Mouse (Mus musculus) hindbrain, embryonic 14.5 days (tissue): ENCODE data around the gene Apol8. TPM values are rescaled to one million over a fixed set of nuclear protein-coding genes. Genes with fewer than 3 reads are reported as not detected.

ENCODE experiments used
- ATAC-seq: fragments of 200-750 bp; cut with Nextera tagmentation; 2 replicates; pipeline ENCODE4 v1.8.0; 2017; ENCODE audit warnings: moderate number of reproducible peaks, mild to moderate bottlenecking, moderate TSS enrichment, moderate library complexity; ENCODE audit not compliant: low FRiP score
- DNase-seq: peaks from one replicate; pipeline ENCODE4 v3.0.0-alpha.2; 2015; ENCODE audit warnings: low spot score
- H3K27ac ChIP-seq: fragments of 300-500 bp; sonication (generic); 2 replicates; pipeline ENCODE4 v1.5.1; 2014; ENCODE audit warnings: mild to moderate bottlenecking, moderate library complexity
- H3K27me3 ChIP-seq: fragments of 300-500 bp; sonication (generic); 2 replicates; pipeline ENCODE4 v1.6.1; 2014; ENCODE audit warnings: mild to moderate bottlenecking, low read length, mixed read lengths; ENCODE audit not compliant: control insufficient read depth, insufficient read depth
- H3K36me3 ChIP-seq: fragments of 300-500 bp; sonication (generic); replicated peaks from 2 replicates; pipeline ENCODE4 v1.6.1; 2014; ENCODE audit not compliant: control insufficient read depth, insufficient read depth
- H3K4me1 ChIP-seq: fragments of 300-500 bp; sonication (generic); replicated peaks from 2 replicates; pipeline ENCODE4 v1.6.1; 2014; ENCODE audit warnings: antibody characterized with exemption, low read length, mixed read lengths; ENCODE audit not compliant: control insufficient read depth, insufficient read depth
- H3K4me2 ChIP-seq: fragments of 300-500 bp; sonication (generic); replicated peaks from 2 replicates; pipeline ENCODE4 v1.6.1; 2014; ENCODE audit warnings: mild to moderate bottlenecking, moderate library complexity
- H3K4me3 ChIP-seq: fragments of 300-500 bp; sonication (generic); replicated peaks from 2 replicates; pipeline ENCODE4 v1.5.1; 2014; ENCODE audit warnings: mild to moderate bottlenecking, low read length
- H3K9ac ChIP-seq: fragments of 300-500 bp; sonication (generic); 2 replicates; pipeline ENCODE4 v1.6.1; 2014
- H3K9me3 ChIP-seq: fragments of 300-500 bp; sonication (generic); 2 replicates; pipeline ENCODE4 v1.6.1; 2016; ENCODE audit warnings: low read length; ENCODE audit not compliant: control insufficient read depth
- WGBS: fragments of 180-500 bp; shearing (Covaris S2); extraction: QIAGEN DNeasy Blood & Tissue Kit; methylation state at CpG from one replicate; pipeline ENCODE4 v1.1.7; 2014; 5-methylcytosine and 5-hydroxymethylcytosine counted together
- polyA plus RNA-seq: library from polyadenylated mRNA; unstranded; fragments of >200 nt; fragmentation: Nextera tagmentation; extraction: Ambion mirVana; gene quantifications from 2 replicates; pipeline ENCODE4 v1.2.1, GENCODE M21; 2014

Gene Apol8
- polyA plus RNA-seq, 1 experiment from 2014 or later, result not detected

DNA sequence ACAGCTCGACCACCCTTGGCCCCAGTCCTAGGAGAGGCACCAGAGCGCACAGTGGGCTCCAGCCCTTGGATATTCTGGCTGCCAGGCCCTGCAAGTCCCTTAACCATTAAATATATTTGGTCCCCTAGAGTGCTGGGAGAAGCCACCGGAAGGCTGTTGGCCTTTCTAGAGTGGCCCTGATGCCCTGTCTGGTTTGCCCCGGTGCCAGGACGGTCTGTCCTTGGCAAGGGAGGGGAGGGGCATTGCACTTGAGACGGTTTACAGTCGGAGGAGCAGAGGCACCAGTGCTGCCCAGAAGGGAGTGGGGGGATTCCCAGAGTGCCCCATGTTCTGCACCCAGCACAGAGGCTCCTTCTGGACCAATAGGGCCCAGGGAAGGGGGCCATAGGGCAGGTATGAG lies 4.3 kb upstream of the Apol8 start:
- Histone ChIP-seq H3K27ac (no peak overlapping the region), H3K36me3 (peaks cover 59% of the 10 kb centered on the region), H3K9me3 (no peaks in the 10 kb centered on the region), H3K4me1 (no peaks in the 10 kb centered on the region), H3K4me2 (no peak overlapping the region), H3K9ac (no peak overlapping the region), H3K4me3 (no peak overlapping the region), H3K27me3 (no peaks in the 10 kb centered on the region)
- DNase-seq (no peak), ATAC-seq (no peak)
- 95% methylated on average over 7 of the region's 7 CpGs for WGBS

DNA sequence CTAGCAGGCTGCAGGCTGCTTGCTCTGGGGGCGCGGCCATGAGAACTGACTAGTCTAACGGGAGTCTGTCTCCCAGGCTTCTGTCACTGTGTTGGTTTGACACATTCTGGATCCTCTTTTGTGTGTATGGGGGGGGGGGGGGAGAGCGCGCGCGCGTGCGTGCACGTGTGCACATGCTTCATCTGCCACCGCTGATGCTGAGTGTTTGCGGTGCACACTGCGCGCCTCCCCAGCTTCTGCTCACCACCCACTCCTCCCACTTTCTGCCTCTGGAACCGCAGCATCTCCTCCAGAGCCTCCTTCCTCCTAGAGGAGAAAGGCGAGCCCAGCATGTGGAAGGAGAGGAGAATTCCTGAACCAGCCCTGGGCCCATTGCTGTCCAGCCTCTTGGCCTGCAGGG lies 3.2 kb upstream of the Apol8 start:
- Histone ChIP-seq H3K9ac (no peak overlapping the region), H3K27ac (no peak overlapping the region), H3K27me3 (no peaks in the 10 kb centered on the region), H3K4me1 (no peaks in the 10 kb centered on the region), H3K36me3 (peaks cover 48% of the 10 kb centered on the region), H3K4me3 (no peak overlapping the region), H3K4me2 (no peak overlapping the region), H3K9me3 (no peaks in the 10 kb centered on the region)
- ATAC-seq (no peak), DNase-seq (no peak)
- WGBS, result 95% methylated on average over 16 of the region's 16 CpGs

DNA sequence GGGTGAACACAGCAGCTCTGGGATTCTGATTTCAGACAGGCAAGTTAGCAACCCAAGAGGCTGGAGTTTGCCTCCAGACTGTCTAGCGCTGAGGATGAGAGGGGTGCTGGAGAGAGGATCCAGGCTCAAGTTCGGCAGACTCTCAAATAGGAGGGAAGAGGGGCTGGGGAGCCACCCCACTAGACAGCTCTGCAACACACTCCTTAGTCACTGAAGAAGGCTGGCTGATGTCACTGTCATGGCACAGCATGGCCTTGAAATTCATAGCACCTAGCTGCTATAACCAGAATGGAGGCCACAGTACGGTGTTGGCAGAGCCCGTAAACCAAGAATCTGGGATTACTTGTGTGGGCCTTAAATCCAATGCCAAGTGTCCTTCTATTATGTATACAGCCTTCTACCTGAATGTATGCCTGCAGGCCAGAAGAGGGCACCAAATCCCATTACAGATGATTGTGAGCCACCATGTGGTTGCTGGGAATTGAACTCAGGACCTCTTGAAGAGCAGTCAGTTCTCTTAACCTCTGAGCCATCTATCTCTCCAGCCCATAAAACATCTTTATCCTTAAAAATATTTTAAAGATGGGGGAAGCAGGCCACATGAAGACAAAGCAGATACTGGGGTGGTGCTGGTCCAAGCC lies 903 bp upstream of the Apol8 start:
- DNase-seq (no peak), ATAC-seq (no peak)
- Histone ChIP-seq H3K27ac (no peak overlapping the region), H3K4me1 (no peaks in the 10 kb centered on the region), H3K27me3 (no peaks in the 10 kb centered on the region), H3K4me3 (no peak overlapping the region), H3K9ac (no peak overlapping the region), H3K9me3 (no peaks in the 10 kb centered on the region), H3K4me2 (no peak overlapping the region), H3K36me3 (peaks cover 25% of the 10 kb centered on the region)
- 89% methylated on average over 4 of the region's 4 CpGs for WGBS

- H3K9me3 ChIP-seq, result no peaks in the 10 kb centered on the region
- H3K4me1 ChIP-seq, result no peaks in the 10 kb centered on the region
- no peak overlapping the region for H3K9ac ChIP-seq
- H3K36me3 ChIP-seq, result peaks cover 10% of the 10 kb centered on the region; the same call in 1 of the 2 replicates
- no peak overlapping the region for H3K4me3 ChIP-seq
- 66% methylated on average over 2 of the region's 2 CpGs for WGBS
- DNase-seq, result no peak
- ATAC-seq, result no peak
- H3K27ac ChIP-seq, result no peak overlapping the region
- no peak overlapping the region for H3K4me2 ChIP-seq
- no peaks in the 10 kb centered on the region for H3K27me3 ChIP-seq
These were observed 722 bp downstream of the Apol8 start for GRCm38 (mm10) chr15:77756081-77756480.

- DNase-seq, result no peak
- Histone ChIP-seq H3K27ac (no peak overlapping the region), H3K27me3 (no peaks in the 10 kb centered on the region), H3K36me3 (0 out of 2 replicates have a peak, but pooled peaks cover 1% of the 10 kb centered on the region), H3K4me1 (no peaks in the 10 kb centered on the region), H3K4me2 (no peak overlapping the region), H3K9me3 (no peaks in the 10 kb centered on the region), H3K4me3 (no peak overlapping the region), H3K9ac (no peak overlapping the region)
- no peak for ATAC-seq
- 63% methylated on average over 2 of the region's 2 CpGs for WGBS
These were observed 1.7 kb downstream of the Apol8 start for GRCm38 (mm10) chr15:77755132-77755531.

DNA sequence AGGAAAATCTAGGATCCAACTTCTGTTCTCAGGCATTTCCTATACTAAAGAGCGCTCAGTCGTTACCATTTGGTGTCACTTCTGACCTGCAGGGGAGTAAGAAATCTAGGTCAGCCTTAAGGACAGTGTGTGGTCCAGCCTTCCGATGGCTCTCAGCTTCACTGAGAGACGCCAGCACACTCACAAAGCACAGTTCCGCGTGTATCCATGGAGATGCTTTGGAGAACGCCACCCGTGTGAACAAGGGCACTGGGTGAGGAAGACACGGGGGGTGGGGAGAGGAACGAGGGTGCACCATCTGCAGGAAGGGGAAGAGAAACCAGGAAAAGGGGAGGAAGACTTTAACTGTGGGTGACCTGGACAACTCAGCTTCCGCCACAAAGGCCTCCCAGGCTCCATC lies 4.4 kb downstream of the Apol8 start:
- Histone ChIP-seq H3K4me3 (no peak overlapping the region), H3K4me2 (no peak overlapping the region), H3K9me3 (no peaks in the 10 kb centered on the region), H3K9ac (no peak overlapping the region), H3K36me3 (no peaks in the 10 kb centered on the region), H3K27ac (no peak overlapping the region), H3K4me1 (no peaks in the 10 kb centered on the region), H3K27me3 (no peaks in the 10 kb centered on the region)
- 44% methylated on average over 11 of the region's 11 CpGs for WGBS
- DNase-seq (no peak), ATAC-seq (no peak)

DNA sequence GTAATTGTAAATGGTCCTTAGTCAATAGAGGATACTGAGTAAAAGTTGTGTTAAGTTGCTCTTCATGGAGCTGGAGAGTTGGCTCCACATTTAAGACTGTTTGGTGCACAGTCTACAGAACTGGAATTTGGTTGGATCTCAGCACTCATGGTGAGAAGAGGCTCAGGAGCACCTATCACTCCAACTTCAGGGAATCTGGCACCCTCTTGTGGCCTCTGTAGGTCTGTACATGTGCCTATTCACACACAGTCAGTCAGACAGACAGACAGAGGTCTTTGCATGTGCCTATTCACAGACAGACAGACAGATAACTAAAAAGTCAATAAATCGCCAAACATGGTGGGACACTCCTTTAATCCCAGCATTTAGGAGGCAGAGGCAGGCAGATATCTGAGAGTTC lies 6.3 kb downstream of the Apol8 start:
- Histone ChIP-seq H3K4me1 (no peaks in the 10 kb centered on the region), H3K9ac (no peak overlapping the region), H3K27me3 (no peaks in the 10 kb centered on the region), H3K4me3 (no peak overlapping the region), H3K9me3 (no peaks in the 10 kb centered on the region), H3K36me3 (no peaks in the 10 kb centered on the region), H3K4me2 (no peak overlapping the region), H3K27ac (no peak overlapping the region)
- 32% methylated on average over 1 of the region's 1 CpGs for WGBS
- ATAC-seq, result no peak
- no peak for DNase-seq

- no peak for DNase-seq
- ATAC-seq, result no peak
- Histone ChIP-seq H3K4me1 (no peaks in the 10 kb centered on the region), H3K36me3 (no peaks in the 10 kb centered on the region), H3K9ac (no peak overlapping the region), H3K4me2 (no peak overlapping the region), H3K9me3 (no peaks in the 10 kb centered on the region), H3K27me3 (no peaks in the 10 kb centered on the region), H3K4me3 (no peak overlapping the region), H3K27ac (no peak overlapping the region)
- WGBS, result 84% methylated on average over 10 of the region's 10 CpGs
These were observed 7.1 kb downstream of the Apol8 start for GRCm38 (mm10) chr15:77749717-77750116.

DNA sequence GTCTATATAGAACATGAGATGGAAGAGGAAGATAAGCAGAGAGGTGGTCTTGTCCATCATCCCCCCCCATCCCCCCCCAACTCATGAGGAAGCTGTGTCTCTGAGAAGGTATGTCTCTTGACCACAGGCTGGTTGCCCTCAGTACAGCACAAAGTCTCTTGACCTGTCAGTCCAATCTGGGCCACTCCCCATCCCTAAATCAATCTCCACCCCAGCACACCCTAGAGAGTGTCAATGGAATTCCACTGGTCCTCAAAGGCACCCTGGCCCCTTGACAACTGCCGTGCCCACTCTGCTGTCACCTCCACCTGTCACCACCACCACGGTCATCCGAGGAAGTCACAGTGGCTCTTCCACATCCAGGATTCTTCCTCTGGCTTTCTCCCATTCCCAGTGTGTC lies 8.4 kb downstream of the Apol8 start:
- Histone ChIP-seq H3K9me3 (no peaks in the 10 kb centered on the region), H3K4me2 (no peak overlapping the region), H3K27ac (no peak overlapping the region), H3K4me1 (no peaks in the 10 kb centered on the region), H3K9ac (no peak overlapping the region), H3K27me3 (no peaks in the 10 kb centered on the region), H3K4me3 (no peak overlapping the region), H3K36me3 (no peaks in the 10 kb centered on the region)
- ATAC-seq (no peak), DNase-seq (no peak)
- WGBS, result 88% methylated on average over 3 of the region's 3 CpGs

- ATAC-seq (no peak), DNase-seq (no peak)
- Histone ChIP-seq H3K36me3 (no peaks in the 10 kb centered on the region), H3K9ac (no peak overlapping the region), H3K27ac (no peak overlapping the region), H3K9me3 (no peaks in the 10 kb centered on the region), H3K4me3 (no peak overlapping the region), H3K4me1 (no peaks in the 10 kb centered on the region), H3K4me2 (no peak overlapping the region), H3K27me3 (no peaks in the 10 kb centered on the region)
- 91% methylated on average over 1 of the region's 1 CpGs for WGBS
These were observed 10.5 kb downstream of the Apol8 start for GRCm38 (mm10) chr15:77746326-77746725.
